Mouse (Mus musculus) heart, embryonic 15.5 days (tissue): ENCODE measurements around the gene Kdm3a. TPM values are rescaled to one million over a fixed set of nuclear protein-coding genes. Genes with fewer than 3 reads are reported as not detected.
A peak's percentile ranks its signal among the peaks of the same experiment; 100 is the strongest.

ENCODE experiments used
- ATAC-seq: fragments of 200-750 bp; cut with Nextera tagmentation; replicated peaks from 2 replicates; pipeline ENCODE4 v1.8.0; 2017; ENCODE audit warnings: low read depth, moderate TSS enrichment; ENCODE audit not compliant: insufficient number of reproducible peaks, insufficient read depth, low FRiP score
- H3K27ac ChIP-seq: fragments of 300-500 bp; sonication (generic); 2 replicates; pipeline ENCODE4 v1.5.1; 2015; ENCODE audit warnings: mild to moderate bottlenecking, inconsistent platforms
- H3K27me3 ChIP-seq: fragments of 300-500 bp; sonication (generic); 2 replicates; pipeline ENCODE4 v1.6.1; 2015; ENCODE audit warnings: inconsistent platforms
- H3K36me3 ChIP-seq: fragments of 300-500 bp; sonication (generic); 2 replicates; pipeline ENCODE4 v1.6.1; 2015; ENCODE audit warnings: mild to moderate bottlenecking, inconsistent platforms
- H3K4me1 ChIP-seq: fragments of 300-500 bp; sonication (generic); replicated peaks from 2 replicates; pipeline ENCODE4 v1.6.1; 2015; ENCODE audit warnings: inconsistent platforms
- H3K4me2 ChIP-seq: fragments of 300-500 bp; sonication (generic); 2 replicates; pipeline ENCODE4 v1.6.1; 2015; ENCODE audit warnings: inconsistent platforms, mild to moderate bottlenecking, moderate library complexity
- H3K4me3 ChIP-seq: fragments of 300-500 bp; sonication (generic); 2 replicates; pipeline ENCODE4 v1.5.1; 2015; ENCODE audit warnings: mild to moderate bottlenecking, inconsistent platforms
- H3K9ac ChIP-seq: fragments of 300-500 bp; sonication (generic); 2 replicates; pipeline ENCODE4 v1.6.1; 2015; ENCODE audit warnings: mild to moderate bottlenecking, inconsistent platforms
- H3K9me3 ChIP-seq: fragments of 300-500 bp; sonication (generic); replicated peaks from 2 replicates; pipeline ENCODE4 v1.6.1; 2016; ENCODE audit warnings: inconsistent platforms
- WGBS: fragments of 180-500 bp; shearing (Covaris S2); methylation state at CpG from one replicate; pipeline ENCODE4 v1.1.7; 2015; ENCODE audit warnings: mixed read lengths; 5-methylcytosine and 5-hydroxymethylcytosine counted together
- polyA plus RNA-seq: library from polyadenylated mRNA; unstranded; fragments of >200 nt; fragmentation: Nextera tagmentation; extraction: Ambion mirVana; gene quantifications from 2 replicates; pipeline ENCODE4 v1.2.1, GENCODE M21; 2015

Gene Kdm3a
- polyA plus RNA-seq, 1 experiment from 2014 or later = 30.3 TPM

GRCm38 (mm10) chr6:71579478-71579877 is 53.3 kb downstream of the Kdm3a start:
- Histone ChIP-seq H3K4me2 (no peak overlapping the region), H3K27me3 (no peaks in the 10 kb centered on the region), H3K4me3 (no peak overlapping the region), H3K27ac (no peak overlapping the region), H3K9me3 (no peaks in the 10 kb centered on the region), H3K4me1 (no peaks in the 10 kb centered on the region), H3K9ac (no peak overlapping the region), H3K36me3 (peaks cover 32% of the 10 kb centered on the region)
- no peak for ATAC-seq
- WGBS = 92% methylated on average over 11 of the region's 11 CpGs

GRCm38 (mm10) chr6:71575359-71575758 is 57.4 kb downstream of the Kdm3a start:
- Histone ChIP-seq H3K4me1 (no peaks in the 10 kb centered on the region), H3K27ac (no peak overlapping the region), H3K27me3 (no peaks in the 10 kb centered on the region), H3K9me3 (no peaks in the 10 kb centered on the region), H3K4me2 (no peak overlapping the region), H3K9ac (no peak overlapping the region), H3K36me3 (peaks cover 35% of the 10 kb centered on the region), H3K4me3 (no peak overlapping the region)
- 96% methylated on average over 1 of the region's 1 CpGs for WGBS
- no peak for ATAC-seq

DNA sequence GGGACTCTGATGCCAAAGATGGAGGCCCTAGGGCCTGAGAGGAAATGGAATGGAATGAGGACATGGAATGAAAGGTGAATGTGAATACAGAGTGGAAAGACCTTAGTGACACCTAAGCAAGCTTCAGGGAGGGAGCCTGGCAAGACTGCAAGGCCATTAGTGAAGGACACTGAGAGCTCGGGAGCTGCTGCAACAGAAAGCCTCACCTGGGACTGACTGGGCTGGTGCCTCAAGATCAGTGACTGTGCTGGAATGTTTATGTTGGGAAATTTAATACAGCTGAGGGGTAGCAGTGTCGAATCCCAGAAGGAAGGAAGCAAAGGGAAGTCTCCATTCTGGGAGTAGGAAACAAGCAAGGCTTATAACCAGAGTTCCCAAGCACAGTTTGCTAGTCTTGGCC is 63.8 kb downstream of the Kdm3a start:
- H3K27me3 ChIP-seq = no peaks in the 10 kb centered on the region
- ATAC-seq = no peak
- peaks cover 13% of the 10 kb centered on the region; the same call in 1 of the 2 replicates for H3K36me3 ChIP-seq
- 52% methylated on average over 2 of the region's 2 CpGs for WGBS
- no peaks in the 10 kb centered on the region for H3K9me3 ChIP-seq
- no peak overlapping the region for H3K9ac ChIP-seq
- H3K4me1 ChIP-seq = peaks cover 7% of the 10 kb centered on the region; the same call in 1 of the 2 replicates
- H3K4me2 ChIP-seq = no peak overlapping the region
- no peak overlapping the region for H3K4me3 ChIP-seq
- H3K27ac ChIP-seq = peak overlapping the region; percentile 27; the same call in 1 of the 2 replicates

DNA sequence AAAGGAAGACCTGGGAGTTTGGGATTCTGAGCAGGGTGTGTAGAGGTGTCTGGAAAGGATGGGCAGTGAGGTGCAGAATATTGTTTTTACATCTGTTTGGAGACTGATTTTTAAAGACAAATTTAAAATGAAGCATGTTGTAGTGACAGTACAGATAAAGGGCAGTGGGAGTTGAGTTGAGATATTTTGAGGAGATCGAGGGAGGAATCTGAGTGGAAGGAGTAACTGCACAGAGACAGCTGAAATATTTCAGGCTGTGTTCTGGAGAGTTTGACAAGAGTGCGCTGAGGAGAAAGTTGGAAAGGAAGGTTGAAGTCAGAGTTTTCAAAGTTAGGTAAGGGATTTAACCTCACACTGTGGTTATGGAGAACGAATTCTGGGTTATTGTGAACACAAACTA is 64.2 kb downstream of the Kdm3a start:
- Histone ChIP-seq H3K9ac (no peak overlapping the region), H3K9me3 (no peaks in the 10 kb centered on the region), H3K27me3 (no peaks in the 10 kb centered on the region), H3K4me1 (peaks cover 7% of the 10 kb centered on the region; the same call in 1 of the 2 replicates), H3K36me3 (peaks cover 10% of the 10 kb centered on the region; the same call in 1 of the 2 replicates), H3K27ac (peak overlapping the region; percentile 27; the same call in 1 of the 2 replicates), H3K4me2 (no peak overlapping the region), H3K4me3 (no peak overlapping the region)
- ATAC-seq = no peak
- 71% methylated on average over 3 of the region's 3 CpGs for WGBS

- no peak for ATAC-seq
These were observed 76.0 kb downstream of the Kdm3a start for GRCm38 (mm10) chr6:71556826-71557225.

GRCm38 (mm10) chr6:71555507-71555951 is 77.3 kb downstream of the Kdm3a start:
- Histone ChIP-seq H3K9ac (no peak overlapping the region), H3K4me1 (peaks cover 7% of the 10 kb centered on the region; the same call in 1 of the 2 replicates), H3K27me3 (no peaks in the 10 kb centered on the region), H3K36me3 (no peaks in the 10 kb centered on the region; the same call in 1 of the 2 replicates), H3K27ac (peak overlapping the region; percentile 62), H3K9me3 (no peaks in the 10 kb centered on the region), H3K4me2 (no peak overlapping the region), H3K4me3 (no peak overlapping the region)
- WGBS = 58% methylated on average over 2 of the region's 2 CpGs
- ATAC-seq = 0 out of 2 replicates have a peak, but pooled peaks have one; percentile 55

More at GRCm38 (mm10) chr6:71556826-71557225, 76.0 kb downstream of the Kdm3a start:
- Histone ChIP-seq H3K27me3 (no peaks in the 10 kb centered on the region), H3K36me3 (peaks cover 6% of the 10 kb centered on the region), H3K27ac (no peak overlapping the region), H3K9ac (no peak overlapping the region), H3K9me3 (no peaks in the 10 kb centered on the region), H3K4me1 (peaks cover 7% of the 10 kb centered on the region; the same call in 1 of the 2 replicates), H3K4me2 (no peak overlapping the region), H3K4me3 (no peak overlapping the region)
- 90% methylated on average over 2 of the region's 2 CpGs for WGBS

DNA sequence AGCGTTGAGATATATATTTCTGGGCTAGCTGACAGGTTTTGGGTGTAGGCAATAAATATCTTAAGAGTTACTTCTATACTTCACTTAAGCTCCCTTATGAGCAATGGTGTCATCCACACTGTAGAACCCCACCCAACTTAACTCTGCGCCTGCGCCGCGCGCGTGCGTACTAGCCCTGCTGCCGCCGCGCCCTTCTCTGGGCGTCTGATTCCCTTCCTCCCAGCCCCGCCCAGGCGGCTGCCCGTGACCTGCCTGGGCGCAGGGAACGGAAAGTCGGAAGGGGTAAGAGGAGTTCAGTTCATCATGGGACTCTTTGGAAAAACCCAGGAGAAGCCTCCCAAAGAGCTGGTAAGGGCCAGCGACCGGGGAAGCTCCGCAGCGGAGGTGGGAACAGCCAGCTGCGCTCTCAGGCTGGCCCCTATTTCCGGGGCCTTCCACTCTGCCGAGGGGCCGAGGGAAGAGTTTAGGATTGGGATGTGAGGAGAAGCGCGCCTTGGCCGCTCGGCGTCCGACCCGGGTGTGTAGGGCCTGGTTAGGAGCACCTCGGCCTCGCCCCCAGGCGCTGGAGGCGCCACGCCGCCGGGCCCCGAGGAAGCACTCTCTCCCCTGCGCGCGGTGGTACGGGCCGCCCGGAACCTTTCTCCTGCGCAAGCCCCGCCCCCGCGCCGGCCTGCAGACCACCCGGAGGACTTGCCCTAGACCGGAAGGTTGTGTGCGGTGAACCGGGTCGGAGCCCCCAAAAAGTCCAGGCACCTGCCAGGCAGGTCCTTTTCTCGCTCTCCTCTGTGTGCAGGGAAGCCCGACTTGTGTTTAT is 88.9 kb downstream of the Kdm3a start, which contains the start of gene Chmp3:
Chmp3 (plus strand) TSS at position 112 of the 814 bp plus-strand sequence.
- Histone ChIP-seq H3K27me3 (no peaks in the 10 kb centered on the region), H3K36me3 (no peaks in the 10 kb centered on the region), H3K4me3 (peak within 1 kb of the TSS; percentile 85), H3K9ac (peak within 1 kb of the TSS; percentile 95), H3K27ac (peak within 1 kb of the TSS; percentile 100), H3K4me2 (peak within 1 kb of the TSS; percentile 64), H3K9me3 (no peaks in the 10 kb centered on the region), H3K4me1 (peaks cover 3% of the 10 kb centered on the region)
- peak; percentile 98 for ATAC-seq
- WGBS = under 1% methylated on average over 59 of the region's 59 CpGs

Other genes with a start within 250 kb of the Kdm3a start
- gene Rmnd5a, start 192.4 kb downstream of the Kdm3a start, polyA plus RNA-seq = 8.4 and 9.9 TPM in 2 replicates
- 14.5 and 15.8 TPM in 2 replicates for gene Rnf103, start 139.1 kb downstream of the Kdm3a start, polyA plus RNA-seq
- 62.6 and 63.0 TPM in 2 replicates for gene Chmp3, start 89.2 kb downstream of the Kdm3a start, polyA plus RNA-seq
- gene Reep1, start 74.6 kb upstream of the Kdm3a start, polyA plus RNA-seq = 18.0 and 21.5 TPM in 2 replicates
- gene Mrpl35, start 194.0 kb upstream of the Kdm3a start, polyA plus RNA-seq = 52.0 and 63.7 TPM in 2 replicates
- gene Immt, start 198.3 kb upstream of the Kdm3a start, polyA plus RNA-seq = 310 and 335 TPM in 2 replicates